Mouse (Mus musculus) CH12.LX (cell line): ENCODE results near the gene Ak4. TPM values are rescaled to one million over a fixed set of nuclear protein-coding genes. Genes with fewer than 3 reads are reported as not detected.

ENCODE experiments used
- DNase-seq: peaks from one replicate; pipeline ENCODE4 v3.0.0-alpha.2; 2013; ENCODE audit errors: extremely low read depth
- H3K27ac ChIP-seq: 2 replicates; pipeline ENCODE4 v1.5.1; 2012; ENCODE audit warnings: low read depth, mild to moderate bottlenecking, control low read depth, moderate library complexity; ENCODE audit not compliant: insufficient read depth
- H3K27me3 ChIP-seq: replicated peaks from 2 replicates; pipeline ENCODE3; 2012; ENCODE audit warnings: inconsistent platforms
- H3K36me3 ChIP-seq, 2 experiments: replicated peaks in 1 of 2; 2 replicates each; pipeline versions ENCODE3 to v1.6.1; 2012; ENCODE audit warnings: inconsistent platforms in 1 of 2, low read length in 1 of 2, mild to moderate bottlenecking in 1 of 2, mixed read lengths in 1 of 2, moderate library complexity in 1 of 2; ENCODE audit not compliant: control insufficient read depth in 1 of 2, insufficient read depth in 1 of 2
- H3K4me1 ChIP-seq, 2 experiments: 2 replicates each; pipeline ENCODE4 v1.6.1; 2012; ENCODE audit warnings: inconsistent platforms in 1 of 2, moderate library complexity in 1 of 2; ENCODE audit not compliant: insufficient read depth in 2 of 2, control insufficient read depth in 1 of 2
- H3K4me2 ChIP-seq: 2 replicates; pipeline ENCODE4 v1.6.1; 2012; ENCODE audit warnings: low read depth, mild to moderate bottlenecking, control low read depth; ENCODE audit not compliant: poor library complexity, insufficient read depth, severe bottlenecking
- H3K4me3 ChIP-seq, 3 experiments: fragments of 150-350 bp in 1 of 3; sonication (generic) in 1 of 3; replicated peaks in 1 of 3; 2 replicates each; pipeline versions ENCODE3 to v1.5.1; 2011 to 2012; ENCODE audit warnings: low read depth in 2 of 3, low read length in 2 of 3, mild to moderate bottlenecking in 2 of 3, moderate library complexity in 2 of 3, control low read depth in 1 of 3, improper control_type of control experiment in 1 of 3, inconsistent platforms in 1 of 3, mixed read lengths in 1 of 3; ENCODE audit not compliant: poor library complexity in 1 of 3
- H3K79me2 ChIP-seq: replicated peaks from 2 replicates; pipeline ENCODE4 v1.6.1; 2012; ENCODE audit warnings: mild to moderate bottlenecking, moderate library complexity; ENCODE audit not compliant: control insufficient read depth, poor library complexity, insufficient read depth, severe bottlenecking; ENCODE audit errors: extremely low read depth
- H3K9ac ChIP-seq: 2 replicates; pipeline ENCODE4 v1.6.1; 2012; ENCODE audit warnings: low read depth, mild to moderate bottlenecking, control low read depth, moderate library complexity; ENCODE audit not compliant: insufficient read depth
- H3K9me3 ChIP-seq: replicated peaks from 2 replicates; pipeline ENCODE3; 2012; ENCODE audit warnings: low read length, inconsistent platforms, mixed read lengths
- BHLHE40 ChIP-seq: IDR thresholded peaks from 2 replicates; pipeline ENCODE4 v1.6.1; 2011; ENCODE audit warnings: mild to moderate bottlenecking, low read depth, low read length, improper control_type of control experiment
- CHD1 ChIP-seq: IDR thresholded peaks from 2 replicates; pipeline ENCODE4 v1.6.1; 2012; ENCODE audit warnings: low read depth, low read length, improper control_type of control experiment, inconsistent platforms
- ELF1 ChIP-seq: IDR thresholded peaks from 2 replicates; pipeline ENCODE4 v1.6.1; 2014; ENCODE audit warnings: low read depth, mild to moderate bottlenecking, inconsistent platforms, low read length, improper control_type of control experiment
- ETS1 ChIP-seq: conservative IDR thresholded peaks from 2 replicates; pipeline ENCODE4 v1.6.1; 2012; ENCODE audit warnings: low read depth, mild to moderate bottlenecking, inconsistent platforms, low read length, improper control_type of control experiment, moderate library complexity
- KAT2A ChIP-seq: IDR thresholded peaks from 2 replicates; pipeline ENCODE4 v1.6.1; 2012; ENCODE audit warnings: low read length, improper control_type of control experiment, inconsistent platforms; ENCODE audit not compliant: insufficient replicate concordance
- MAFK ChIP-seq: IDR thresholded peaks from 2 replicates; pipeline ENCODE4 v1.6.1; 2011; ENCODE audit warnings: low read length, improper control_type of control experiment; ENCODE audit not compliant: insufficient replicate concordance
- MAX ChIP-seq: IDR thresholded peaks from 2 replicates; pipeline ENCODE4 v1.6.1; 2011; ENCODE audit warnings: low read length, improper control_type of control experiment
- MEF2A ChIP-seq: IDR thresholded peaks from 2 replicates; pipeline ENCODE4 v1.6.1; 2014; ENCODE audit warnings: low read depth, mild to moderate bottlenecking, inconsistent platforms, low read length, improper control_type of control experiment, borderline replicate concordance
- NELFE ChIP-seq: IDR thresholded peaks from 2 replicates; pipeline ENCODE4 v1.6.1; 2011; ENCODE audit warnings: low read depth, low read length, improper control_type of control experiment
- NRF1 ChIP-seq: IDR thresholded peaks from 2 replicates; pipeline ENCODE4 v1.6.1; 2014; ENCODE audit warnings: low read depth, mild to moderate bottlenecking, inconsistent platforms, low read length, improper control_type of control experiment, moderate library complexity
- POLR2A ChIP-seq: IDR thresholded peaks from 2 replicates; pipeline ENCODE4 v1.6.1; 2011; ENCODE audit warnings: low read depth, mild to moderate bottlenecking, improper control_type of control experiment, low read length
- POLR2AphosphoS2 ChIP-seq: IDR thresholded peaks from 2 replicates; pipeline ENCODE4 v1.6.1; 2011; ENCODE audit warnings: low read depth, low read length, improper control_type of control experiment
- RAD21 ChIP-seq: IDR thresholded peaks from 2 replicates; pipeline ENCODE4 v1.6.1; 2011; ENCODE audit warnings: low read depth, mild to moderate bottlenecking, low read length, improper control_type of control experiment, moderate library complexity
- RCOR1 ChIP-seq: conservative IDR thresholded peaks from 2 replicates; pipeline ENCODE4 v1.6.1; 2012; ENCODE audit warnings: low read depth, mild to moderate bottlenecking, inconsistent platforms, low read length, improper control_type of control experiment
- SIN3A ChIP-seq: IDR thresholded peaks from 2 replicates; pipeline ENCODE4 v1.6.1; 2012; ENCODE audit warnings: low read length, improper control_type of control experiment, inconsistent platforms
- SMC3 ChIP-seq: IDR thresholded peaks from 2 replicates; pipeline ENCODE4 v1.6.1; 2011; ENCODE audit warnings: low read depth, low read length, improper control_type of control experiment
- TBP ChIP-seq: conservative IDR thresholded peaks from 2 replicates; pipeline ENCODE4 v1.6.1; 2011; ENCODE audit warnings: low read depth, low read length, improper control_type of control experiment
- UBTF ChIP-seq: IDR thresholded peaks from 2 replicates; pipeline ENCODE4 v1.6.1; 2012; ENCODE audit warnings: low read depth, mild to moderate bottlenecking, inconsistent platforms, low read length, improper control_type of control experiment, moderate library complexity
- USF2 ChIP-seq: conservative IDR thresholded peaks from 2 replicates; pipeline ENCODE4 v1.6.1; 2011; ENCODE audit warnings: low read depth, low read length, improper control_type of control experiment
- ZKSCAN1 ChIP-seq: IDR thresholded peaks from 2 replicates; pipeline ENCODE4 v1.6.1; 2012; ENCODE audit warnings: low read depth, inconsistent platforms, low read length, improper control_type of control experiment, borderline replicate concordance
- ZMIZ1 ChIP-seq: IDR thresholded peaks from 2 replicates; pipeline ENCODE4 v1.6.1; 2012; ENCODE audit warnings: low read depth, mild to moderate bottlenecking, inconsistent platforms, low read length, improper control_type of control experiment
- dilution Hi-C: fragments of 300-500 bp; cut with MboI; formaldehyde crosslinking; loops from 2 replicates; pipeline ENCODE4 v1.14.3; 2020; ENCODE audit warnings: low sequenced_read_pairs; ENCODE audit not compliant: extremely low pct_unique_long_range_greater_than_20kb, extremely low pct_ligation_motif_present
- in situ Hi-C: fragments of 300-500 bp; cut with MboI; formaldehyde crosslinking; loops from 3 replicates; pipeline ENCODE4 v1.14.3; 2019; ENCODE audit warnings: low sequenced_read_pairs, low pct_ligation_motif_present, low pct_unique_long_range_greater_than_20kb, mixed read lengths
- polyA plus RNA-seq: library from polyadenylated mRNA; unstranded; fragments of >175 nt; gene quantifications from 2 replicates; pipeline ENCODE4 v1.2.1, GENCODE M21; 2012; ENCODE audit warnings: low read depth; ENCODE audit not compliant: insufficient read length
- total RNA-seq, 2 experiments: library from RNA; depleted of rRNA; stranded (reverse); fragments of 300-350 nt in 1 of 2; fragments of >200 nt in 1 of 2; gene quantifications; 2 replicates each; pipeline ENCODE4 v1.2.3; 2012 to 2014

Ak4 gene
- total and polyA plus RNA-seq, 3 experiments = 11.8 to 49.4 (median 23.0) TPM

DNA sequence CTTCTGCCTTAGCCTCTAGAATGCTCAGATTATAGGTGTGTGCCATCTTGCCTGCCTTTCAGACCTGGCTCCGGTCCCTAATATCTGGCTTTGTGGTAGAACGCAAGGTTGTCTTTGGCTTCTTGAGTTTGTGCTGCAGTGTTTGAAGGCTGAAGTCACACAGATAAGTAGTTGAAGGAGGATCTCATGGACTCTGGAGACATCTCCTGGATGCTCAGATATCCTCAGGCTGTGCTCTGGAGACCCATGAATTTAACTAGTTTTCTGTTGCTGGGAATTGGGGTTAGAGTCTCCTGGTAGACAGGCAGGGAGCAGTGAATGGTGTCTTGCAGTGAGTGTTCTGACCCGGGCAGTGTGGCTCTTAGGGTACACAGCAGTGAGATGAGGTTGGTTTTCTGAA, 6.6 kb downstream of the Ak4 start:
- in situ Hi-C loops (no loop called here), dilution Hi-C loops (no loop called here)
- H3K4me2 ChIP-seq = no peak overlapping the region
- no peak overlapping the region for H3K4me3 ChIP-seq
- H3K9ac ChIP-seq = no peak overlapping the region
- H3K27ac ChIP-seq = no peak overlapping the region
- H3K79me2 ChIP-seq = no peaks in the 10 kb centered on the region
- H3K9me3 ChIP-seq = no peaks in the 10 kb centered on the region
- H3K4me1 ChIP-seq = peaks cover 0 to 38% of the 10 kb centered on the region in 2 experiments; a peak in 2 of 4 replicates
- no peak for DNase-seq
- H3K36me3 ChIP-seq = peaks cover 0 to 10% of the 10 kb centered on the region in 2 experiments
- H3K27me3 ChIP-seq = no peaks in the 10 kb centered on the region
- TF ChIP-seq UBTF (no peak), POLR2AphosphoS2 (no peak), KAT2A (no peak)

DNA sequence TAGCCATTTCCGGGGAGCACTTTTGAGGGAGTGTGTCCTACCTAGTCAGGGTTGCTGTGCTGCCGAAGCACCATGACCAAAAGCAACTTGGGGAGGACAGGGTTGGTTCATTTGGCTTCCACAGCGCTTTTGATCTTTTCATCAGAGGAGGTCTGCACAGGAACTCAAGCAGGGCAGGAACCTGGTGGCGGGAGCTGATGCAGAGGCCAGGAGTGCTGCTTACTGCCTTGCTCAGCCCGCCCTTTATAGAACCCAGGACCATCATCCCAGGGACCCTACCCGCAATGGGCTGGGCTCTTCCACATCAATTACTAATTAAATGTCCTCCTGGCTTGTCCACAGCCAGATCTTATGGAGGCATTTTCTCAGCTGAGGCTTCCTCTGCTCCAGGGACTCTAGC, 7.5 kb downstream of the Ak4 start:
- no peak overlapping the region for H3K4me2 ChIP-seq
- no peak for DNase-seq
- H3K79me2 ChIP-seq = no peaks in the 10 kb centered on the region
- no peaks in the 10 kb centered on the region for H3K9me3 ChIP-seq
- no peak overlapping the region for H3K27ac ChIP-seq
- no peak overlapping the region for H3K4me3 ChIP-seq
- peaks cover 0 to 33% of the 10 kb centered on the region in 2 experiments; a peak in 2 of 4 replicates for H3K4me1 ChIP-seq
- in situ Hi-C loops = no loop called here
- TF ChIP-seq ZKSCAN1 (no peak), MEF2A (no peak), TBP (no peak), ZMIZ1 (no peak), RAD21 (no peak), NRF1 (no peak), POLR2A (no peak)
- H3K36me3 ChIP-seq = peaks cover 0 to 17% of the 10 kb centered on the region in 2 experiments
- no peak overlapping the region for H3K9ac ChIP-seq
- no peaks in the 10 kb centered on the region for H3K27me3 ChIP-seq
- dilution Hi-C loops = no loop called here

- no peak for DNase-seq
- no peaks in the 10 kb centered on the region for H3K27me3 ChIP-seq
- no peaks in the 10 kb centered on the region for H3K9me3 ChIP-seq
- H3K36me3 ChIP-seq = peaks cover 0 to 16% of the 10 kb centered on the region in 2 experiments
- in situ Hi-C loops = no loop called here
- no peak overlapping the region for H3K4me2 ChIP-seq
- H3K79me2 ChIP-seq = no peaks in the 10 kb centered on the region
- no peak overlapping the region for H3K4me3 ChIP-seq
- TF ChIP-seq MAX = no peak
- no peak for TF ChIP-seq POLR2A
- no peak for TF ChIP-seq NRF1
- TF ChIP-seq USF2 = no peak
- TF ChIP-seq RAD21 = no peak
- TF ChIP-seq MAFK = no peak
- TF ChIP-seq MEF2A = no peak
- no peak for TF ChIP-seq SIN3A
- TF ChIP-seq RCOR1 = no peak
- TF ChIP-seq SMC3 = no peak
- no peak for TF ChIP-seq CHD1
- TF ChIP-seq ETS1 = no peak
- no peak for TF ChIP-seq ELF1
- TF ChIP-seq BHLHE40 = no peak
- no peak for TF ChIP-seq TBP
- no peak for TF ChIP-seq NELFE
- H3K4me1 ChIP-seq = peaks cover 0 to 33% of the 10 kb centered on the region in 2 experiments; a peak in 2 of 4 replicates
- no peak overlapping the region for H3K27ac ChIP-seq
- no peak overlapping the region for H3K9ac ChIP-seq
- dilution Hi-C loops = no loop called here
Measured at GRCm38 (mm10) chr4:101427886-101428680, 9.0 kb downstream of the Ak4 start.
